Mouse (Mus musculus) cerebellum, adult 8-10 months (tissue): ENCODE data around the gene Klf1.
"Not testable (repeated sequence)": the region's sequence is repeated elsewhere in the genome, so short reads cannot be mapped to it uniquely, and the experiment has no call there.

Experiments
- DNase-seq: peaks from one replicate; pipeline ENCODE4 v3.0.0; 2022

The Klf1 gene

DNA sequence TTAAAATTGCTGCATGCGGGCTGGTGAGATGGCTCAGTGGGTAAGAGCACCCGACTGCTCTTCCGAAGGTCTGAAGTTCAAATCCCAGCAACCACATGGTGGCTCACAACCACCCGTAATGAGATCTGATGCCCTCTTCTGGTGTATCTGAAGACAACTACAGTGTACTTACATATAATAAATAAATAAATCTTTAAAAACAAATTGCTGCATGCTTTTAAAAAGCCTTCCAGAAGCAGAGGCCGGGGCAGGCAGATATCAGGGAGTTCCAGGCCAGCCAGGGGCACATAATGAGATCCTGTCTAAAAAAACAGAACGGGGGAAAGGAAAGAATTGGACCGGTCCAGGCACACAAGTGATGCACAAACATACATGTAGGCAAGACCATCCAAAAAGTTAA is 6.3 kb downstream of the Klf1 start:
- DNase-seq = not testable (repeated sequence)

DNA sequence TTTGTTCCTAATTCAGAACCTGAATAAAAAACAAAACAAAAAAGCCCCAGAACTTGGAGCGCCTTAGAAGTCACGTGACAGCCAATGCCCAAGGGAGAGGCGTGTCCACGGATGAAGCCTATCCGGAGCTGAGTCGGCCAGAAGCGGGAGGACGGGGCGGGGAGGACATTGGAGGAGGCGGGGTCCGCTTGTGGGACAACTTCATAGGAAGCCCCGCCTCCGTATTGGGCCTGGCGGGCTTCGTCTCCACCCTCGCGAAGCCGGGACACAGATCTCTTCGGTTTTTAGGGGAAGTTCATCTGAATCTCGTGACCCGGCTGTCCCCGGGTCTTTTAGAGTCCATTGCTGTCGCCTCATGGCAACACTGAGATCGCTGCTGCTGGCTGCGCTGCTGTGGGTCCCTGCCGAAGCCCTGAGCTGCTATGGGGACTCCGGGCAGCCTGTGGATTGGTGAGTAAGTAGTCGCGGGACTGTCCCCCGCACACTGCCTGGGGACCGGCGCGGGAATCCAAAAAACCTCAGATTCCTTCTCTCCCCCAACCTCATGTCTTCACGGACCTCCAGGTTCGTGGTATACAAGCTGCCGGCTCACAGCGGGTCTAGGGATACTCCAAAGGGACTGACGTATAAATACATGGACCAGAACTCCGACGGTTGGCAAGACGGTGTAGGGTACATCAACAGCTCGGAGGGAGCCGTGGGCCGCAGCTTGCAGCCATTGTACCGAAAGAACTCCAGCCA is 6.9 kb downstream of the Klf1 start, which contains the start of gene Dnase2a:
TSS of gene Dnase2a (plus strand) at position 140 of the 741 bp plus-strand sequence.
- peak; percentile 77 for DNase-seq

DNA sequence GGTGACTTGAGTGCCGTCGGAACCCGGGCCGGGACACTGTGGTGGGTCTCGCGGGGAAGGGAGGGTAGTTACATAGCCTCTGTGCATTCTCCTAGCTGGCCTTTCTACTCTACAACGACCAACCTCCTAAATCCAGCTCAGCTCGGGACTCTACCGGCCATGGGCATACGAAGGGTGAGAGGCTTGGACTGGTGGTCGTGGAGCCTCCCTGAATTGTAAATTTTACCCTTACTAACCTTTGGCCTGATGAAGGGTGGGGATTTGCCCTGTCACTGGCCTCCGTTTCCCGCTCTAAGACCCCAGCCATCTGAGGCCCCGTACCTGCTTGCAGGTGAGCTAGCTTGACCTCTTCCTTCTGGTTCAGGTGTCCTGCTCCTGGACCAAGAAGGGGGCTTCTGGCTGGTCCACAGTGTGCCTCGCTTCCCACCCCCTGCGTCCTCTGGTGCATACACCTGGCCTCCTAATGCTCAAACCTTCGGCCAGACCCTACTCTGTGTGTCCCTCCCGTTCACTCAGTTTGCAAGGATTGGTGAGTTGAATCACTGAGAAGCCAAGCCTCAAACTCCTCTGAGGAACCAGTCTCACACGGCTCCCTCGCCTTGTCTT is 7.5 kb downstream of the Klf1 start:
- no peak for DNase-seq

GRCm38 (mm10) chr8:84909949-84910348 is 8.2 kb downstream of the Klf1 start:
- DNase-seq = no peak

- DNase-seq = peak; percentile 77
Observed at GRCm38 (mm10) chr8:84910551-84910950, 8.8 kb downstream of the Klf1 start.

DNA sequence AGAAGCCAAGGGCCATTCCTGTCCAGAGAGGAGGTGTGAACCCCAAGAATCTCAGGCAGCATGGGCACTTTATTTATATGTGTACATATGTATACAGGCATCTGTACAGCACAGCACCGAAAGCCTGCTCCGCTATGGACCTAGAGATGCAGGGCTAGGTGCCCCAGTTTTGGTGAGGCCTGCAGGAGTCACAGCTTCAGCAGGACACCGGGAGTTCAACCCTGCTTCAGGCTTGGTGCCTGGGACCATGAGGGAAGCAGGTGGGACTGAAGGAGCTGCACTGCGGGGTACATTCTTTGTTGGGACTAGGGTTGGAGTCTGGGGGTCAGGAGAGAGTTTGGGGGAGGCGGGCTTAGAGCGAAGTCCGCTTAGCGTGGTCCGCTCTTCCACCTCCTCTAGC is 10.1 kb downstream of the Klf1 start:
- DNase-seq = no peak

DNA sequence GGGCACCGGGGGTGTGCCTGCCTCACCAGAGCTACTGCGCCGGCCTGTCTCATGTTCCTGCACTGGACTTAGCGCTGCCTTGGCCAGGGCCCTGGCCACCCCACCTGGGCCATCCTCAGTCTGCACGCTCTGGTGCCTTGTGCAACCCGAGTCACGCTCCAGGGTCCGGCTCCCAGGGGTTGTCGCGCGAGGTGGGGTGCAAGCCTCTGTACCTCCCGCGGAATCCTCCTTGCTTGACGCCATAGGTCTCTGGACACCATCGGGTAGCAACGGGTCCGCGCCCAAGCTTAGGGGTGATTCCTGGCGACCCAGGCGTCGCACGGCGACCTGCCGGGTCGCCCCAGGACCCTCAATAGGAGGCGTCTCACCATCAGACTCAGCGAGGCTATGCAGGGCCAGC is 10.7 kb downstream of the Klf1 start:
- no peak for DNase-seq

DNA sequence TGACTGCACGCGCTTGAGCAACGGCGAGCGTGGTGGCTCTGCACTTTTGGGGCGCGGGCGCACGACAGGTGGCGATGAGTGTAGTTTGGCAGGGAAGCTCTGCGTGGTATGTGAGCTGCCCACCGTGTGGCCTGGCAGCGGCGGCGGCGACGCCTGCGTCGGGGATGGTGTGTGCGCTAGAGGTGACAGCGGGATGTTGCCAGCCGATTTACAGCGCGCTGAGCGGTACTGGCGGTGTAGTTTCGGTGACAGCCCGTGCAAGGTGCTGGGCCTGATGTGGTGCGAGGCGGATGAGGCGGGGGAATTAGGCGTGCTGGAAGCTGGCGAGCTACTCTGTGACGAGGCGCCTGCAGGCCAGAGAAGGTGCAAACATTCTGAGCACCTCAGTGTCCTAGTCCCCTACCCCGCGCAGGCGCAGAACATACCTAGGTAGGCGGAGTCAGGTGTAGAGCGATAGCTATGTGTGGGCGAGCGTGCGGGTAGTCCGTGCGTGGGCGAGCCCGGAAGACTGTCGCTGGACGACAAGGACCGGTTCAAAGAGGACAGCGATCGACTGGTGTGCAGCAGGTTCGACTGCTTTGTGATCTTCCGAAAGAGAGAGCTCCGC is 11.3 kb downstream of the Klf1 start:
- DNase-seq = peak; percentile 81

- DNase-seq = no peak
Observed at GRCm38 (mm10) chr8:84913502-84913900, 11.8 kb downstream of the Klf1 start.

GRCm38 (mm10) chr8:84913960-84914359 is 12.2 kb downstream of the Klf1 start:
- no peak for DNase-seq

GRCm38 (mm10) chr8:84915269-84915668 is 13.5 kb downstream of the Klf1 start:
- no peak for DNase-seq

DNA sequence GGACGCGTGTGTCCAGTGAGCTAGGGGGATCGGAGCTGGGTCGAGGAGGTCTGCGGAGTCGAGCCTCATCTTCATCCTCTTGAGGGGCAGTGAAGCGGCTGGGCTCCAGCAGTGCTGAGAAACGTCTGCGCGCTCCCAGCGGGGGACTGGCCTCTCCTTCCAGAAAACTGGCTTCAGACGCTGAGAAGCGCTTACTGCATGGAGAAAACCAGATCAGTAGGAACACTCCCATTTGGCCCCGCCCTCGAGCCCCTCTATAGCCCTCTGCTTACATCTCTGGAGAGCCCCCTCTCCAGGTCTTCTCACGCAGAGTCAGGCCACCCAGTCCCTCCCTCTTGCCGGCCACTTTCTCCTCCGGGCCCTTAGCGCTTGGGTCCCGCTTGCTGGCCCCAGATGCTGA is 16.1 kb downstream of the Klf1 start:
- no peak for DNase-seq

GRCm38 (mm10) chr8:84918646-84919045 is 16.9 kb downstream of the Klf1 start:
- DNase-seq = no peak

- DNase-seq = no peak
Observed at GRCm38 (mm10) chr8:84921596-84921995, 19.9 kb downstream of the Klf1 start.

GRCm38 (mm10) chr8:84925557-84925956 is 23.8 kb downstream of the Klf1 start:
- DNase-seq = no peak

GRCm38 (mm10) chr8:84927513-84927912 is 25.8 kb downstream of the Klf1 start:
- no peak for DNase-seq

DNA sequence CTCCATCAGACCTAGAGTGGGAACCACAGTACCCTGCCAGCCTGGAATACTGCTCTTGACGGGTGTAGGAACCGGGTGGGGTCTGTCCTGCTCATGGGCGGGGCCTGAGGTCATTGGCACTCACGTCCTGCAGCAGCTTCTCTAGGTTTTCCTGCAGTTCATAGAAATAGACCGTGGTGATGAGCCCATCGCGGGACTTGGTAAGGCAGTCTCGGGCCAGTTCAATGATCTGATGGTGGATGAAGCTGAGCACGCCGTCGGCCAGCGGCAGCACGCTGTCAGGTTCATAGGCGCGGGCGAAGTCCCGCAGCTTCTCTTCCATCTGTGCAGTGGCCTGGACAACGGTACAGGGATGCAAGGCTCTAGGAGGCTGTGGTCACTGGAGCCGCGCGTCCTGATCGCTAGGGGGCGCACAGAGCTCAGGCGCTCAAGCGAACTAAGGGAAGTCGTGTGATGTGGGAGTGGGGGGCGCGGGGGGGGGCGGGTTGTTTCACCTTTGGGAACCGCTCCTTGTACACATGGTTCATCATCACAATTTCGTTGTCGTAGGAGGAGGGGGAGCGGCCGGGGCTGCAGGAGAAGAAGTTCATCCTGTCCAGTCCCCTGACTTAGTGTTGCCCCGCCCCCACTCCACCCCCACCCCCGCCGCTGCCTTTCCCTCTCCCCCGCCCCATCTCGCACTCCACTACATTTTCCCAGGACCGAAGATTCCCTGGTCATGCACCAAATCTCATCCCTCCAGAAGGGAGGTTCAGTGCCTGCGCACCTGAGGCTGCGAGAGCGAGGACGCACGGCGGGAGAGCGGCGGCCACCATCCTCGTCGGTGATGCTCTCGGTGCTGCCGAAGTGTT is 27.0 kb downstream of the Klf1 start:
- DNase-seq = peak; percentile 83

GRCm38 (mm10) chr8:84930582-84930981 is 28.9 kb downstream of the Klf1 start:
- DNase-seq = no peak

DNA sequence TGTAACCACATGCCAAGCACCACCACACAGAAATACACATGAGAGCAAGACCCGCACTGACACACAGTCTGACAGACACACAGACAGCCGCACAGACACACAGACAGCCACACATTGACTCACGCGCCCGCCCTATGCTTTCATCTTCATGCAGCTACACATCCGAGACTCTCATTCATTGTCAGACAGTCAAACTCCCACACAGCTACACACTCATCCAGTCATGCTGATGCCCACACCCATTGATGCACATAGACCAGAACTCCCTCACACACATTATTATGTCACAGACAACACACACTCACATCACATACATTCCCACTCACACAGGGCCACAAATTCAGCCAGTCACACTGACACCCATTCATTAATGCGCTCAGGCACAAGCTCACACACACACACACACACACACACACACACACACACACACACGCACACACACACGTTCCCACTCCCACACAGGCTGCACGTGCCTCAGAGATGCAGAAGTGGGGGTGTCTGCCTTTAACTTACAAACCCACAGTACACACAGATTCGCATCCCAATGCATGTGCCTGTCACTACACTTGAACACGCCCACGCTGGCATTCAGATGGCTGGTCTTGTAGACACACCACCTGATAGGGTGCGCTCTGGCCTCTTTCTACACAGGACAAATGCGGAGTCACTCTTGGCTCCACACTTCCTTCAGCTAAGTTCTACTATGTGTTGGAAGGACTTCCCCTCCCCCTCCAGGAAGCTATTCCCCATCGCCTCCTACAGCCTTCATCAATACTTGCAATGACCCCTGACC is 32.2 kb downstream of the Klf1 start:
- no peak for DNase-seq

DNA sequence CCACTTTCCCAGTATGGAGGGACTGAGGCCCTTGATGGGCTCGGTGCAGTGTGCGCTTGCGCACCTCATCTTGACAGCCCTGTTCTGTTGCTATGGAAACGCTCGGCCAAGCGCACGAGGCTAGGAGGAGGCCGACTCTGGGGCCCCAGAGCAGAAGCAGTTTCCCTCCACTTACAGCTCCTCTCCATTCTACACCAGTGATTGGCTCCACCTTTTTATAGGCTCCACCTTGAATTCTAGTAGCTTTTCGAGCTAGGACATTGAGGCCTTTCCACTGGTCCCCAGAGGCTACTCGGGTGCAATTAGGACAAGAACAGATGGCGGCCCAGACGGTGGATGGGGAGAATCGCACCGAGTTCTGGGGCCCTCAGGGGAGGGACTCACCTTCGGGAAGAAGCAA is 33.1 kb downstream of the Klf1 start:
- peak; percentile 77 for DNase-seq

GRCm38 (mm10) chr8:84935489-84935888 is 33.8 kb downstream of the Klf1 start:
- DNase-seq = peak; percentile 59
